Mouse (Mus musculus): ENCODE results near the gene Galnt2.

DNA sequence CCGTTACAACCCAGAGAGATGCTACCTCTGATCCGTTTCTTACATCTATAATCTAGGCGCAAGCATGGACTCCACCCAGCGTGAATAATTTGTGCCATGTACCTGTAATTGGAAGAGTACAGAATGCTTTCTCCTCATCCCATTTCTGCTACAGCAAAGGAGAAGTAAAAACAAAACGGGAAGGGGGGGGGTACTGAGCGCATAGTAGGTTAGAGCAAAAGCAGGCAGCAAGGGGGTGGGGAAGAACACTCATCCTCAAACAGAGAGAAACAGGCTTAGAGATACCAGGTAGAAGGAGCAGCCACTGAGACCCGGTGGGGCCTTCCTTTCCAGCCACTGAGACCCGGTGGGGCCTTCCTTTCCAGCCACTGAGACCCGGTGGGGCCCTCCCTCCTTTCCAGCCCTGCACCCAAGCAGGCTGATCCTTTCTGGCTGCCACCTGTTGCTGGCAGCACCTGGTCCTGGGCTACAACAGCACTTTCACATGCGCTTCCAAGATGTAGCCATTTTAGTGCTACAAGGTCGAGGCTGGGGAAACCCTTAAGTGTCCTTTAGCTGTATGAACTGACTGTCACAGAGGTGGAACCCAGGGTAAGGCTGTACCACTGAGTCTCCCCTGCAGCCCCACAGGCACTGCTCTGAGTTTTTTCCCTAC lies 130.7 kb downstream of the Galnt2 start:
- TF ChIP-seq CTCF (IDR thresholded peaks at IDR 0.05; ENCODE audit: low read depth) = no peak
- TF ChIP-seq EP300 (IDR thresholded peaks at IDR 0.05; ENCODE audit: low read depth) = no peak

Data from liver, postnatal 0 days (tissue).